Mouse (Mus musculus) stomach, postnatal 0 days (tissue): ENCODE results near the gene Armc2. TPM values are rescaled to one million over a fixed set of nuclear protein-coding genes. Genes with fewer than 3 reads are reported as not detected.

ENCODE experiments used
- ATAC-seq: fragments of 200-750 bp; cut with Nextera tagmentation; 2 replicates; pipeline ENCODE4 v1.8.0; 2017; ENCODE audit not compliant: low FRiP score, low TSS enrichment
- DNase-seq: peaks from one replicate; pipeline ENCODE4 v3.0.0-alpha.2; 2016; ENCODE audit warnings: low spot score
- H3K27ac ChIP-seq: fragments of 300-500 bp; sonication (generic); replicated peaks from 2 replicates; pipeline ENCODE4 v1.5.1; 2014; ENCODE audit warnings: mild to moderate bottlenecking, control low read depth
- H3K27me3 ChIP-seq: fragments of 300-500 bp; sonication (generic); 2 replicates; pipeline ENCODE4 v1.6.1; 2014; ENCODE audit warnings: low read length; ENCODE audit not compliant: control insufficient read depth, insufficient read depth
- H3K36me3 ChIP-seq: fragments of 300-500 bp; sonication (generic); 2 replicates; pipeline ENCODE4 v1.6.1; 2014; ENCODE audit warnings: low read length, mixed read lengths; ENCODE audit not compliant: control insufficient read depth, insufficient read depth
- H3K4me1 ChIP-seq: fragments of 300-500 bp; sonication (generic); replicated peaks from 2 replicates; pipeline ENCODE4 v1.6.1; 2014; ENCODE audit warnings: antibody characterized with exemption; ENCODE audit not compliant: control insufficient read depth, insufficient read depth
- H3K4me2 ChIP-seq: fragments of 300-500 bp; sonication (generic); replicated peaks from 2 replicates; pipeline ENCODE4 v1.6.1; 2014; ENCODE audit warnings: low read depth, mild to moderate bottlenecking, control low read depth, moderate library complexity
- H3K4me3 ChIP-seq: fragments of 300-500 bp; sonication (generic); 2 replicates; pipeline ENCODE4 v1.5.1; 2014; ENCODE audit warnings: low read depth, low read length, control low read depth
- H3K9ac ChIP-seq: fragments of 300-500 bp; sonication (generic); 2 replicates; pipeline ENCODE4 v1.6.1; 2014; ENCODE audit warnings: mild to moderate bottlenecking, low read length, control low read depth, mixed read lengths
- H3K9me3 ChIP-seq: fragments of 300-500 bp; sonication (generic); 2 replicates; pipeline ENCODE4 v1.6.1; 2016; ENCODE audit warnings: low read length; ENCODE audit not compliant: control insufficient read depth
- CTCF ChIP-seq: IDR thresholded peaks from 2 replicates; pipeline ENCODE4 v1.5.1; 2016; ENCODE audit warnings: antibody characterized with exemption, low read depth, mild to moderate bottlenecking, moderate library complexity
- EP300 ChIP-seq: optimal IDR thresholded peaks from 2 replicates; pipeline ENCODE3; 2016; ENCODE audit warnings: antibody characterized with exemption
- WGBS: fragments of 180-500 bp; shearing (Covaris S2); extraction: QIAGEN DNeasy Blood & Tissue Kit; methylation state at CpG from one replicate; pipeline ENCODE4 v1.1.7; 2014; 5-methylcytosine and 5-hydroxymethylcytosine counted together
- polyA plus RNA-seq: library from polyadenylated mRNA; unstranded; fragments of >200 nt; fragmentation: Nextera tagmentation; extraction: Ambion mirVana; gene quantifications from 2 replicates; pipeline ENCODE4 v1.2.1, GENCODE M21; 2015

Gene Armc2
- polyA plus RNA-seq, 1 experiment from 2014 or later = 1.8 TPM

- peak; percentile 25 for DNase-seq
- Histone ChIP-seq H3K4me2 (no peak overlapping the region), H3K27ac (peak overlapping the region; percentile 75), H3K9me3 (no peaks in the 10 kb centered on the region), H3K4me1 (peaks cover 2% of the 10 kb centered on the region; the same call in 1 of the 2 replicates), H3K4me3 (no peak overlapping the region), H3K36me3 (peaks cover 12% of the 10 kb centered on the region), H3K27me3 (no peaks in the 10 kb centered on the region), H3K9ac (no peak overlapping the region)
- TF ChIP-seq EP300 (peak; percentile 73), CTCF (peak; percentile 2; the same call in 1 of the 2 replicates)
- ATAC-seq = peak; percentile 85
- WGBS = 20% methylated on average over 4 of the region's 4 CpGs
Measured at GRCm38 (mm10) chr10:41893433-41894411, 124.5 kb downstream of the Armc2 start.

GRCm38 (mm10) chr10:41891312-41891711, 126.9 kb downstream of the Armc2 start:
- H3K27me3 ChIP-seq = no peaks in the 10 kb centered on the region
- no peaks in the 10 kb centered on the region for H3K9me3 ChIP-seq
- peaks cover 2% of the 10 kb centered on the region; the same call in 1 of the 2 replicates for H3K4me1 ChIP-seq
- no peak overlapping the region for H3K4me3 ChIP-seq
- no peak for ATAC-seq
- TF ChIP-seq CTCF = no peak
- TF ChIP-seq EP300 = no peak
- no peak for DNase-seq
- no peak overlapping the region for H3K4me2 ChIP-seq
- 83% methylated on average over 4 of the region's 4 CpGs for WGBS
- H3K9ac ChIP-seq = no peak overlapping the region
- H3K27ac ChIP-seq = no peak overlapping the region
- H3K36me3 ChIP-seq = peaks cover 4% of the 10 kb centered on the region; the same call in 1 of the 2 replicates

DNA sequence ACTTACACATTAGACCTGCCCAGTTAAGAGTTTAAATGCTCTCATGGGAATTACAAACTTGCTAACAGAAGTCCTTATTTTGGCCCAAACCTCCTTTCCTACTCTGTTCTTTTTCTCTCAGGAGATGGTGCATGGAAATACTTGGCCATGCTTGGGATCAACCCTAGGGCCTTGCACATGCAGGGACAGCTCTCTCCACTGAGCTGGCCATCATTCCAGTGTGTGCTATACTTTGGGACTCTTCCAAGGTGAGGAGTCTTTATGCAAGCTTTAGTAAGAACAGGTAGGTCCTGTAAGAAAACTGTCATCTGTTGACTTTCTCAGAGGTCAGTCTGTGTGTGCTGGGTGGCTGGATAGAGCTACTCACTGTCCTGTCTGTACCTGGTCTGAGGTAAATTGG, 127.7 kb downstream of the Armc2 start:
- no peaks in the 10 kb centered on the region for H3K27me3 ChIP-seq
- no peaks in the 10 kb centered on the region for H3K9me3 ChIP-seq
- H3K4me3 ChIP-seq = no peak overlapping the region
- H3K9ac ChIP-seq = no peak overlapping the region
- peaks cover 2% of the 10 kb centered on the region; the same call in 1 of the 2 replicates for H3K4me1 ChIP-seq
- no peak for ATAC-seq
- H3K27ac ChIP-seq = no peak overlapping the region
- no peak for DNase-seq
- H3K36me3 ChIP-seq = no peaks in the 10 kb centered on the region
- no peak overlapping the region for H3K4me2 ChIP-seq
- no peak for TF ChIP-seq EP300
- TF ChIP-seq CTCF = no peak

GRCm38 (mm10) chr10:41889566-41889965, 128.7 kb downstream of the Armc2 start:
- H3K4me1 ChIP-seq = peaks cover 2% of the 10 kb centered on the region; the same call in 1 of the 2 replicates
- DNase-seq = no peak

DNA sequence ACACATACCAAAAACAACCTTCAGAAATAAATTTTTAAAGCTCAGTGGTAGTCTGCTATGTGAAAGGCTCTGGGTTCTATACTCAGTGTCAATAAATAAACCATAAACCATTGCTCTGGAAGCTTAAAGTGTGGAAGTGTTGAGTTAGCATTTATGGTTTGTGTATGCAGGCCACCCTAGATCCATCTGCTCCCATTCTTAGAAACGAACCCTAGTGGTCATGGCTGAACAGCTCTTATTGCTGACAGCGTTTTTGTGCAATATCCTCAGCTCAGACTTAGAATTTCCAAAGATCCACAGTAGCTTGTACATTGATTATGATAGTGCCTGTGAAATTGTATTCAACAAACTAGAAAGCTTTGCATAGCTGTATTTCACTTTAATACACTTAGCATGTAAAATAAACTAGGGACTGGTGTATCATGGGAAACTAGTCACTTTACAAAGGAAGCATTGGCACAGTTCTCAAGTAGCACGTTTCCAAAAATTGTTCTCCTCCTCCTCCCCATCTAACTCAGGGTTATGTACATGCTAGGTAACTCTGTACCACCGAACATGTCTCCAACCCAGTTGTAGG, 129.8 kb downstream of the Armc2 start:
- H3K4me2 ChIP-seq = peak overlapping the region; percentile 84
- no peaks in the 10 kb centered on the region for H3K27me3 ChIP-seq
- H3K36me3 ChIP-seq = no peaks in the 10 kb centered on the region
- peak overlapping the region; percentile 84 for H3K4me3 ChIP-seq
- H3K9me3 ChIP-seq = no peaks in the 10 kb centered on the region
- 35% methylated on average over 4 of the region's 4 CpGs for WGBS
- TF ChIP-seq EP300 = no peak
- TF ChIP-seq CTCF = peak; percentile 67
- DNase-seq (no peak), ATAC-seq (no peak)
- H3K4me1 ChIP-seq = peaks cover 1% of the 10 kb centered on the region; the same call in 1 of the 2 replicates
- H3K9ac ChIP-seq = no peak overlapping the region
- no peak overlapping the region for H3K27ac ChIP-seq

More at GRCm38 (mm10) chr10:41889566-41889965, 128.7 kb downstream of the Armc2 start:
- no peak overlapping the region for H3K27ac ChIP-seq
- H3K4me2 ChIP-seq = peak overlapping the region; percentile 28
- WGBS = 69% methylated on average over 5 of the region's 5 CpGs
- no peak overlapping the region for H3K9ac ChIP-seq
- no peak overlapping the region; the same call in 1 of the 2 replicates for H3K4me3 ChIP-seq
- TF ChIP-seq EP300 (no peak), CTCF (no peak)
- H3K27me3 ChIP-seq = no peaks in the 10 kb centered on the region
- no peaks in the 10 kb centered on the region for H3K36me3 ChIP-seq
- ATAC-seq = no peak
- no peaks in the 10 kb centered on the region for H3K9me3 ChIP-seq
